ENCODE assay signal across 34 mouse cellular contexts in the genomic region with DNA sequence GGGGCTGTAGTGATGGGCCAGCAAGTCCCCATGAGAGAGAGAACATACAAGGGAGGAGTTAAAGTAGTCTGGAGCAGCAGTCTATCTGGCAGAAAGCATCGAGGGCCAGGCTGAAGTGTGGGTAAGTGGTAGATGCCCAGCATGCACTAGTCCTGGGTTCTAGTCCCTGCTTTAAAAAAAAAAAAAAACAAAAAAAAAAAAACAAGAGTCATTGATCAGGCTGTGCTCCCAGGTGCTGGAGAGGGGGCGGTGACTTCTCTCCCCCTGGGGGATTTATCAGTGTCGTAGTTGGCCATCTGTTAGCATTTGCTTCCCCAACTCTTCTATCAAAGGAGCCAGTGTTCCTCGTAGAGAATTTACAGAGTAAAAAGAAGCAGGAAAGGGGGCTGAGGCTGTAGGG. TPM values are rescaled to one million over a fixed set of nuclear protein-coding genes. Genes with fewer than 3 reads are reported as not detected.
"Had no signal": no experiment of that assay in that cellular context is flagged by ENCODE, and none has a peak within 500 bp of the region (broad histone marks: within the 10 kb centered on the region; RNA-seq: fewer than 3 reads in every experiment).

No protein-coding gene starts in this region.

- H3K9me3 ChIP-seq: heart, embryonic 10.5 days; heart, embryonic 12.5 days; heart, embryonic 13.5 days; heart, embryonic 15.5 days; hindbrain, embryonic 12.5 days; hindbrain, embryonic 13.5 days; hindbrain, embryonic 15.5 days; intestine, embryonic 15.5 days; kidney, embryonic 15.5 days had no signal

- H3K27me3 ChIP-seq: heart, embryonic 12.5 days; heart, embryonic 13.5 days; heart, embryonic 15.5 days; hindbrain, embryonic 12.5 days; hindbrain, embryonic 13.5 days; hindbrain, embryonic 15.5 days; intestine, embryonic 15.5 days; kidney, embryonic 15.5 days had no signal

- DNase-seq: heart, postnatal 10 days; heart, postnatal 14 days; heart, postnatal 36 days; heart, postnatal 4 days; kidney, adult 11 months; kidney, adult 18-20 months; kidney, adult 2 months; kidney, adult 8-10 months; kidney, adult 9 months; kidney, postnatal 14 days; kidney, postnatal 25 days; kidney, postnatal 36 days; kidney, postnatal 4 days; layer of hippocampus, adult 9-11 months; layer of hippocampus, postnatal 36 days had no signal

- H3K4me3 ChIP-seq: heart, embryonic 10.5 days; heart, embryonic 12.5 days; heart, embryonic 13.5 days; heart, embryonic 15.5 days; hindbrain, embryonic 10.5 days; hindbrain, embryonic 12.5 days; hindbrain, embryonic 13.5 days; hindbrain, embryonic 15.5 days; intestine, embryonic 15.5 days; kidney, embryonic 15.5 days; layer of hippocampus, adult 2 months had no signal

- H3K4me1 ChIP-seq: heart, embryonic 10.5 days; heart, embryonic 12.5 days; heart, embryonic 13.5 days; heart, embryonic 15.5 days; hindbrain, embryonic 10.5 days; hindbrain, embryonic 12.5 days; hindbrain, embryonic 13.5 days; hindbrain, embryonic 15.5 days; kidney, embryonic 15.5 days had no signal

- H3K9ac ChIP-seq: heart, embryonic 12.5 days; heart, embryonic 13.5 days; heart, embryonic 15.5 days; hindbrain, embryonic 12.5 days; hindbrain, embryonic 13.5 days; hindbrain, embryonic 14.5 days; hindbrain, embryonic 15.5 days; intestine, embryonic 15.5 days; kidney, embryonic 15.5 days had no signal

- ATAC-seq: hindbrain, embryonic 16.5 days; hindbrain, postnatal 0 days; inflammation-experienced regulatory T-cells, adult 6 months; intestine, embryonic 15.5 days; intestine, embryonic 16.5 days; intestine, postnatal 0 days had no signal

- H3K27ac ChIP-seq: heart, embryonic 10.5 days; heart, embryonic 13.5 days; heart, embryonic 15.5 days; hindbrain, embryonic 10.5 days; hindbrain, embryonic 12.5 days; hindbrain, embryonic 13.5 days; hindbrain, embryonic 14.5 days; hindbrain, embryonic 15.5 days; hindbrain, postnatal 0 days; intestine, embryonic 15.5 days; kidney, embryonic 15.5 days; kidney, postnatal 0 days; layer of hippocampus, adult 2 months had no signal

- H3K4me2 ChIP-seq: heart, embryonic 11.5 days; heart, embryonic 12.5 days; heart, embryonic 13.5 days; heart, embryonic 15.5 days; hindbrain, embryonic 12.5 days; hindbrain, embryonic 13.5 days; hindbrain, embryonic 14.5 days; hindbrain, embryonic 15.5 days; intestine, embryonic 15.5 days; kidney, embryonic 15.5 days had no signal

RNA-seq across cellular contexts. Expression of a gene that starts 31.2 kb away (rescaled TPM):
- polyA plus RNA-seq: inflammation-experienced regulatory T-cells, adult 6 months had no signal
